Mouse (Mus musculus) CH12.LX (cell line): ENCODE data around the gene Tchhl1. TPM values are rescaled to one million over a fixed set of nuclear protein-coding genes. Genes with fewer than 3 reads are reported as not detected.

Experiments
- DNase-seq: peaks from one replicate; pipeline ENCODE4 v3.0.0-alpha.2; 2013; ENCODE audit errors: extremely low read depth
- H3K27ac ChIP-seq: 2 replicates; pipeline ENCODE4 v1.5.1; 2012; ENCODE audit warnings: low read depth, mild to moderate bottlenecking, control low read depth, moderate library complexity; ENCODE audit not compliant: insufficient read depth
- H3K27me3 ChIP-seq: replicated peaks from 2 replicates; pipeline ENCODE3; 2012; ENCODE audit warnings: inconsistent platforms
- H3K36me3 ChIP-seq, 2 experiments: replicated peaks in 1 of 2; 2 replicates each; pipeline versions ENCODE3 to v1.6.1; 2012; ENCODE audit warnings: inconsistent platforms in 1 of 2, low read length in 1 of 2, mild to moderate bottlenecking in 1 of 2, mixed read lengths in 1 of 2, moderate library complexity in 1 of 2; ENCODE audit not compliant: control insufficient read depth in 1 of 2, insufficient read depth in 1 of 2
- H3K4me1 ChIP-seq, 2 experiments: 2 replicates each; pipeline ENCODE4 v1.6.1; 2012; ENCODE audit warnings: inconsistent platforms in 1 of 2, moderate library complexity in 1 of 2; ENCODE audit not compliant: insufficient read depth in 2 of 2, control insufficient read depth in 1 of 2
- H3K4me2 ChIP-seq: 2 replicates; pipeline ENCODE4 v1.6.1; 2012; ENCODE audit warnings: low read depth, mild to moderate bottlenecking, control low read depth; ENCODE audit not compliant: poor library complexity, insufficient read depth, severe bottlenecking
- H3K4me3 ChIP-seq, 3 experiments: fragments of 150-350 bp in 1 of 3; sonication (generic) in 1 of 3; replicated peaks in 1 of 3; 2 replicates each; pipeline versions ENCODE3 to v1.5.1; 2011 to 2012; ENCODE audit warnings: low read depth in 2 of 3, low read length in 2 of 3, mild to moderate bottlenecking in 2 of 3, moderate library complexity in 2 of 3, control low read depth in 1 of 3, improper control_type of control experiment in 1 of 3, inconsistent platforms in 1 of 3, mixed read lengths in 1 of 3; ENCODE audit not compliant: poor library complexity in 1 of 3
- H3K79me2 ChIP-seq: replicated peaks from 2 replicates; pipeline ENCODE4 v1.6.1; 2012; ENCODE audit warnings: mild to moderate bottlenecking, moderate library complexity; ENCODE audit not compliant: control insufficient read depth, poor library complexity, insufficient read depth, severe bottlenecking; ENCODE audit errors: extremely low read depth
- H3K9ac ChIP-seq: 2 replicates; pipeline ENCODE4 v1.6.1; 2012; ENCODE audit warnings: low read depth, mild to moderate bottlenecking, control low read depth, moderate library complexity; ENCODE audit not compliant: insufficient read depth
- H3K9me3 ChIP-seq: replicated peaks from 2 replicates; pipeline ENCODE3; 2012; ENCODE audit warnings: low read length, inconsistent platforms, mixed read lengths
- CTCF ChIP-seq, 2 experiments: IDR thresholded peaks in 1 of 2; conservative IDR thresholded peaks in 1 of 2; 2 replicates each; pipeline ENCODE4 v1.5.1; 2011 to 2012; ENCODE audit warnings: low read depth in 2 of 2, low read length in 2 of 2, improper control_type of control experiment in 1 of 2, inconsistent platforms in 1 of 2, mild to moderate bottlenecking in 1 of 2, moderate library complexity in 1 of 2
- EP300 ChIP-seq: IDR thresholded peaks from 2 replicates; pipeline ENCODE4 v1.6.1; 2011; ENCODE audit warnings: low read length, improper control_type of control experiment
- HCFC1 ChIP-seq: IDR thresholded peaks from 2 replicates; pipeline ENCODE4 v1.6.1; 2012; ENCODE audit warnings: low read depth, mild to moderate bottlenecking, inconsistent platforms, low read length, improper control_type of control experiment
- KAT2A ChIP-seq: IDR thresholded peaks from 2 replicates; pipeline ENCODE4 v1.6.1; 2012; ENCODE audit warnings: low read length, improper control_type of control experiment, inconsistent platforms; ENCODE audit not compliant: insufficient replicate concordance
- MAFK ChIP-seq: IDR thresholded peaks from 2 replicates; pipeline ENCODE4 v1.6.1; 2011; ENCODE audit warnings: low read length, improper control_type of control experiment; ENCODE audit not compliant: insufficient replicate concordance
- MEF2A ChIP-seq: IDR thresholded peaks from 2 replicates; pipeline ENCODE4 v1.6.1; 2014; ENCODE audit warnings: low read depth, mild to moderate bottlenecking, inconsistent platforms, low read length, improper control_type of control experiment, borderline replicate concordance
- NELFE ChIP-seq: IDR thresholded peaks from 2 replicates; pipeline ENCODE4 v1.6.1; 2011; ENCODE audit warnings: low read depth, low read length, improper control_type of control experiment
- NRF1 ChIP-seq: IDR thresholded peaks from 2 replicates; pipeline ENCODE4 v1.6.1; 2014; ENCODE audit warnings: low read depth, mild to moderate bottlenecking, inconsistent platforms, low read length, improper control_type of control experiment, moderate library complexity
- POLR2A ChIP-seq: IDR thresholded peaks from 2 replicates; pipeline ENCODE4 v1.6.1; 2011; ENCODE audit warnings: low read depth, mild to moderate bottlenecking, improper control_type of control experiment, low read length
- POLR2AphosphoS2 ChIP-seq: IDR thresholded peaks from 2 replicates; pipeline ENCODE4 v1.6.1; 2011; ENCODE audit warnings: low read depth, low read length, improper control_type of control experiment
- RAD21 ChIP-seq: IDR thresholded peaks from 2 replicates; pipeline ENCODE4 v1.6.1; 2011; ENCODE audit warnings: low read depth, mild to moderate bottlenecking, low read length, improper control_type of control experiment, moderate library complexity
- SIN3A ChIP-seq: IDR thresholded peaks from 2 replicates; pipeline ENCODE4 v1.6.1; 2012; ENCODE audit warnings: low read length, improper control_type of control experiment, inconsistent platforms
- SMC3 ChIP-seq: IDR thresholded peaks from 2 replicates; pipeline ENCODE4 v1.6.1; 2011; ENCODE audit warnings: low read depth, low read length, improper control_type of control experiment
- TBP ChIP-seq: conservative IDR thresholded peaks from 2 replicates; pipeline ENCODE4 v1.6.1; 2011; ENCODE audit warnings: low read depth, low read length, improper control_type of control experiment
- UBTF ChIP-seq: IDR thresholded peaks from 2 replicates; pipeline ENCODE4 v1.6.1; 2012; ENCODE audit warnings: low read depth, mild to moderate bottlenecking, inconsistent platforms, low read length, improper control_type of control experiment, moderate library complexity
- USF1 ChIP-seq: IDR thresholded peaks from 2 replicates; pipeline ENCODE4 v1.6.1; 2014; ENCODE audit warnings: low read depth, mild to moderate bottlenecking, inconsistent platforms, low read length, improper control_type of control experiment
- USF2 ChIP-seq: conservative IDR thresholded peaks from 2 replicates; pipeline ENCODE4 v1.6.1; 2011; ENCODE audit warnings: low read depth, low read length, improper control_type of control experiment
- ZKSCAN1 ChIP-seq: IDR thresholded peaks from 2 replicates; pipeline ENCODE4 v1.6.1; 2012; ENCODE audit warnings: low read depth, inconsistent platforms, low read length, improper control_type of control experiment, borderline replicate concordance
- ZMIZ1 ChIP-seq: IDR thresholded peaks from 2 replicates; pipeline ENCODE4 v1.6.1; 2012; ENCODE audit warnings: low read depth, mild to moderate bottlenecking, inconsistent platforms, low read length, improper control_type of control experiment
- ZNF384 ChIP-seq: IDR thresholded peaks from 2 replicates; pipeline ENCODE4 v1.6.1; 2012; ENCODE audit warnings: low read depth, low read length, improper control_type of control experiment, inconsistent platforms
- dilution Hi-C: fragments of 300-500 bp; cut with MboI; formaldehyde crosslinking; loops from 2 replicates; pipeline ENCODE4 v1.14.3; 2020; ENCODE audit warnings: low sequenced_read_pairs; ENCODE audit not compliant: extremely low pct_unique_long_range_greater_than_20kb, extremely low pct_ligation_motif_present
- in situ Hi-C: fragments of 300-500 bp; cut with MboI; formaldehyde crosslinking; loops from 3 replicates; pipeline ENCODE4 v1.14.3; 2019; ENCODE audit warnings: low sequenced_read_pairs, low pct_ligation_motif_present, low pct_unique_long_range_greater_than_20kb, mixed read lengths
- polyA plus RNA-seq: library from polyadenylated mRNA; unstranded; fragments of >175 nt; gene quantifications from 2 replicates; pipeline ENCODE4 v1.2.1, GENCODE M21; 2012; ENCODE audit warnings: low read depth; ENCODE audit not compliant: insufficient read length
- total RNA-seq, 2 experiments: library from RNA; depleted of rRNA; stranded (reverse); fragments of 300-350 nt in 1 of 2; fragments of >200 nt in 1 of 2; gene quantifications; 2 replicates each; pipeline ENCODE4 v1.2.3; 2012 to 2014

Gene Tchhl1
- total and polyA plus RNA-seq, 3 experiments, result not detected

DNA sequence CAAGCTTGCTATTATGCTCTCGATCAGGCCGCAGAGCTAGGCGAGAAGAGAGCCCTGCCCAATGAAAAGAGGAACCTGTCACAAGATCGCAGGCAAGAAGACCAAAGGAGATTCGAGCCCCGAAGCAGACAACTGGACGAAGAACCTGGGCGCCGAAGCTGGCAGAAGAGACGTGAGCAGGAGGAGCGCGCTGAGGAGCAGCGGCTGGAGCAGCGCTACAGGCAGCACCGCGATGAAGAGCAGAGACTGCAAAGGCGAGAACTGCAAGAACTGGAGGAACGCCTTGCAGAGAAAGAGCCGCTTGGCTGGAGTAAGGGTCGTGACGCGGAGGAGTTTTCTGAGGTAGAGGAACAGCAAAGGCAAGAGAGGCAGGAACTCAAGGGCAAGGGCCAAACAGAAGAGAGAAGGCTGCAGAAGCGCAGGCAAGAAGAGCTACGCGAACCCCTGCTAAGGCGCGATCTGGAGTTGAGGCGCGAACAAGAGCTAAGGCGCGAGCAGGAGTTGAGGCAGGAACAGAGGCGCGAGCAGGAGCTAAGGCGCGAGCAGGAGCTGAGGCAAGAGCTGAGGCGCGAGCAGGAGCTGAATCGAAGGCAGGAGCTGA, 25.0 kb upstream of the Tchhl1 start:
- H3K36me3 ChIP-seq, result no peaks in the 10 kb centered on the region
- dilution Hi-C loops, result no loop called here
- in situ Hi-C loops, result no loop called here
- no peak for DNase-seq
- H3K79me2 ChIP-seq, result no peaks in the 10 kb centered on the region
- H3K4me3 ChIP-seq, result no peak overlapping the region
- TF ChIP-seq POLR2A (no peak), CTCF (conservative IDR thresholded peaks at IDR 0.05 in 1 of 2, IDR thresholded peaks at IDR 0.05 in 1 of 2; ENCODE audit: low read depth in 2 of 2, low read length in 2 of 2) (no peak), KAT2A (no peak), ZKSCAN1 (no peak), POLR2AphosphoS2 (no peak), NELFE (no peak), HCFC1 (no peak), TBP (no peak), MAFK (no peak), USF1 (no peak), ZMIZ1 (no peak), UBTF (no peak), MEF2A (no peak), SIN3A (no peak)
- no peak overlapping the region for H3K9ac ChIP-seq
- H3K27ac ChIP-seq, result no peak overlapping the region
- H3K27me3 ChIP-seq, result no peaks in the 10 kb centered on the region
- H3K9me3 ChIP-seq, result peaks cover 32% of the 10 kb centered on the region
- H3K4me2 ChIP-seq, result no peak overlapping the region
- H3K4me1 ChIP-seq, result no peaks in the 10 kb centered on the region

DNA sequence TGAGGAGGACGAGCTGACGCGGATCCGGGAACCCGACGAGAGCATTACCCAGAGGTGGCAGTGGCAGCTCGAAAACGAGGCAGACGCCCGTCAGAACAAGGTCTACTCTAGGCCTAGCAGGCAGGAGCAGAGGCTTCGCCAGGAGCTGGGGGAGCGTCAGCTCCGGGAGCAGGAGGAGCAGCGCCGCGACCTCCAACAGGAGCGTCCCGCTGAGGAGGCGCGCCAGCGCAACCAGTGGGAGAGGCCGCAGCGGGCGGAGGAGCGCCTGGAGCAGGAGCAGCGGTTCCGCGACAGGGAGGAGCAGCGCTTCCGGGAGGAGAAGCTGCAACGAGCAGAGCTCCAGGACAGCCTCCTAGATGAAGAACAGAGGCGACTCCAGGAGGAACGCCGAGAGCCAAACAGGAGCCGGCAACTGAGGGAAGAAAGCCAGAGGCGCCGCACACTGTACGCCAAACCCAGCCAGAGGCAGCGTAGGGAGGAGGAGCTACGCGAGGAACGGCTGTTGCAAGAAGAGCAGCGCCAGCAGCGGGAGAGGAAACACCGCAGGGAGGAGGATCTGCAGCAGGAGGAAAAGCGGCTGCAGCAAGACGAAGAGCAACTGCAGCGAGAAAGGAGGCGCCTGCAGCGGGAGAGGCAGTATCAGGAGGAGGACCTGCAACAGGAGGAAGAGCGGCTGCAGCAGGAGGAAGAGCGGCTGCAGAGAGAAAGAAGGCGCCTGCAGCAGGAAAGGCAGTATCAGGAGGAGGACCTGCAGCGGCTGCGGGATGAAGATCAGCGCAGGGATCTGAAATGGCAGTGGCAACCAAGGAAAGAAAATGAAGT, 24.0 kb upstream of the Tchhl1 start:
- H3K27ac ChIP-seq, result no peak overlapping the region
- H3K27me3 ChIP-seq, result no peaks in the 10 kb centered on the region
- in situ Hi-C loops, result no loop called here
- no peak for DNase-seq
- peaks cover 32% of the 10 kb centered on the region for H3K9me3 ChIP-seq
- H3K36me3 ChIP-seq, result no peaks in the 10 kb centered on the region
- H3K9ac ChIP-seq, result no peak overlapping the region
- no peak overlapping the region for H3K4me2 ChIP-seq
- TF ChIP-seq SMC3 (no peak), MAFK (no peak), ZMIZ1 (no peak), ZNF384 (no peak), UBTF (no peak), RAD21 (no peak), HCFC1 (no peak), KAT2A (no peak), POLR2AphosphoS2 (no peak), NRF1 (no peak), USF2 (no peak), EP300 (no peak)
- no peak overlapping the region for H3K4me3 ChIP-seq
- H3K4me1 ChIP-seq, result no peaks in the 10 kb centered on the region
- H3K79me2 ChIP-seq, result no peaks in the 10 kb centered on the region
- dilution Hi-C loops, result no loop called here
